Mouse (Mus musculus): ENCODE results near the gene Phyhipl.

Gene Phyhipl

DNA sequence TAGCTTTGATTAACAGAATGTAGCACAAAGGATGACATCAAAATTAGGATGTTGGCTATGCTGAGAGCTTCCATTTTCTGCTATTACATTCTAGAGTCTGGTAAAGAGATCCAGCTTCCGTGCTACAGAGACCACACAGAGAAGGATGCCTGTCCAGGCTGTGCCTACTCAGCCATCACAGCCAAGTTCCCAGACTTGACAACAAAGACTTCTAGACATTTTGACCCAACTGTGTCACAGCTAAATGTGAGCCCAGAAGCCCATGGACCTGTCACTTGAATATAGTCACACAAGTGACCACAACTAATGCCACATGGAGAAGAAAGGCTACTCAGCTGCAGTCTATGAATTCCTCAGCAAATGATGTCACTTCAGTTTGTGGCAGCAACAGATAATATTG, 24.6 kb downstream of the Phyhipl start:
- no peak for DNase-seq

- DNase-seq = no peak
Measured at GRCm38 (mm10) chr10:70623461-70623860, 32.3 kb downstream of the Phyhipl start.

- no peak for DNase-seq
Measured at GRCm38 (mm10) chr10:70616377-70616776, 39.4 kb downstream of the Phyhipl start.

DNA sequence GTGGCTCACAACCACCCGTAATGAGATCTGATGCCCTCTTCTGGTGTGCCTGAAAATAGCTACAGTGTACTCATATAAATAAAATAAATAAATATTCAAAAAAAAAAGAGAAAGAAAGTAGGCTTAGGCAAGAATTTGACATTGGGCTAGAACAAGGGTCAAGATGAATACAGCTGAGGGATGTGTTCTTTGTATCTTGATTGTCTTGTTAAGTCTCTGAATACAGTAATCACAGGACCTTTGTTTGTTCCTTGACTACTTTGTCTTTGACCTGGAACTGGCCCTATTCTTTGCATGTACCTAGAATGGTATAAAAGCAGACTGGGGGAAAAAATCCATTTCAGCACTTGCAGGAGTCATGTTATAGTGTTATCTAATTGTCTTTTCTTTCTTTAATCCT, 44.1 kb downstream of the Phyhipl start:
- DNase-seq = no peak

GRCm38 (mm10) chr10:70599925-70600305, 55.9 kb downstream of the Phyhipl start:
- DNase-seq = peak in 1 of 2 experiments; percentile 28

DNA sequence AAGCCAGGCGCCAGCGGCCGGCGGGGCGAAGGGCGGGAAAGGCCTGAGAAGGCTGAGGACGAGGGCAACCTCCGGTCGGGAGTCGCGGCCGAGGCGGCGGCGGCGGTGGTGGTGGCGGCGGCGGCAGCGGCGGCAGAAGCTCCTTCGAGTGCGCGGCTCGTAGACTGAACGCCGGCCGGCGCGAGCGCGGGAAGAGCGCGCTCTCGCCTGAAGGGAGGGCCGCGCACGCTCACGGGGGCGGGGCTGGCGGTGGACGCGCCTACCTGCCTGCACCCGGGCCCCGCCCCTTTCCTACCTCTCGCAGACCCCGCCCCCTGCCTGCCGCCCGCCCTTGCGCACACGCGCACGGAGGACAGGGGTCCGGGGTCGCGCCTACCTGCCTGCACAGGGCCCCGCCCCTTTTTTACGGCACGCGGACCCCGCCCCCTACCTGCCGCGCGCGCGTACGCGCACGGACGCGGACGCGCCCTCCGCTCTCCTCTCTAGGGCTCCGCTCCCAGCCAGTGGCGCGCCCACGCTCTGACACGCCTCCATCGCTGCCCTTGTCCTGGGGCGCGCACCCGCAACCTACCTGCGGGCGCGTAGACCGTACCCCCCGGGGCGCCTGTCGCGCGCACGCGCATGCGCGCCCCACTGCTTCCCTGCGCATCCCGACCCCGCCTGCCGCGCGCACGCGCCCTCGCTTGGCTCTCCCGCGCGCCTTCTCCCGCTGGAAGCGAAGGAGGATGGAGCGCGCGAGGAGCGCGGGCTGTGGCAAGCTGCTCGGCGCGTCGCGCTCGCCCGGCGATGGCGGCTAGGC, 56.4 kb downstream of the Phyhipl start:
- peak; percentile 97 to 98 for DNase-seq

GRCm38 (mm10) chr10:70598516-70599125, 57.1 kb downstream of the Phyhipl start:
- DNase-seq = peak; percentile 36 to 63

GRCm38 (mm10) chr10:70598081-70598515, 57.7 kb downstream of the Phyhipl start:
- DNase-seq = peak in 1 of 2 experiments; percentile 63

DNA sequence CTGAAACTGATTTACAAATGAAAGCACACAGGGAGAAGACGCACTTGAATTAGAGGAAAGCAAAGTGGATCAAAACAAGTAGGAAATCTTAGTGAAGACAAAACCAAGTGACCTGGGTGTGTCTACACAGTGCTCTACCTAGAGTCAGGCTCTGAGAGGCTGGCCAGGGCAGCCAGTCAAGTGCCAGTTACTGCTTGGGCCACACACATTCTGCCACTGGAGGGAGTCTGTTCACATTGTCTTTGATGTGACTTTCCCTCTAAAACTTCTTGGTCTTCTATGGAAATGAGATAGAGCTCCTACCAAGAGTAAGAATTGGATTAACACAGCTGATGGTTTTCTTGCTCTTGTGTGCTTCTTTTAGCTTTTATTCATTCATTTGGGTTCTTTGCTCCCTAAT, 61.8 kb downstream of the Phyhipl start:
- peak; percentile 64 to 75 for DNase-seq

GRCm38 (mm10) chr10:70586876-70587405, 68.8 kb downstream of the Phyhipl start:
- DNase-seq = peak; percentile 37 to 62

DNA sequence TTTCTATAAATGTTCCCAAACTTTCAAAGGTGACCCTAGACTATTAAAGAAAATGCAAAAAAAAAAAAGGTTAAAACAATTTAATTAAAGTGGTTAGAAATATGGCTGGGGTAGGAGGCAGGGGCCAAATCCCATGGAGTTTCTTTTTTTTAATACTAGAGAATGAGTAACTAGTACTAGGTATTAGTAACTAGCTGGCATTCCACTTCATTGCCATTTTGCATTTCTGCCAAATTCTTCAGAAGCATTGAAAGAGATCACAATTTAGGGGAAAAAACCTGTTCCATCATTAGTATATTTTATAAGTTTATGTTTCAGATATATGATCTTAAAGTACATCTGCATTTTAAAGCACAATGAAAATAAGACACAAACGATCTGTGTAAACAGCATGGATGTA, 71.6 kb downstream of the Phyhipl start:
- no peak for DNase-seq

DNA sequence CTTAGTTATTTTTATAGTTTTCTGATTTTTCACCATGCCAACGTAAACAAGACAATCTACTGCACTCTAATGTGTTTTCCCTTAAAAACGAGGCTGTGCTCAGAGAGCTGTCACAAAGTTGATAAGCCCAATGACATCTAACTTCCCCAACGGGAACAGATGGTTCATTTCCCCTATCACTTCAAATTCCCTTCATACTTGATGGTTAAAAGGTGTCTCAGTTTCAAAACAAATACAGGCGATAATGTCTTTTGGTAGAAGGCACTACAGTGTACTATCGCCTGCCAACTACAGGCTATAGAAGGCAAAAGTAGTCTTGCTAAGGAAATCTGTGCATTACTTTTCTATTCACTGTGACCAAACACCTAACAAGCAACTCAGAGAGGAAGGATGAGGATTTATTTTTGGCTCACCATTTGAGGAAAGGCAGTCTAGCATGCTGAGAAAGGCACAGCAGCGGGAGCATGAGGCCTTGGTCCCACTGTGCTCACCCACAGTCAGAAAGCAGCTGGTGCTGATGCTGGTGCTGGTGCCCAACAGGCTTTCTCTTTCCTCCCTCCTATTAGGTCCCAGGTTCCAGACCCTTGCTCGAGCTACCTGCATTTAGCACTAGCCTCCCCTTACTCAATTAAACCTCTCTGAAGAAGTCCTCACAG, 74.1 kb downstream of the Phyhipl start:
- DNase-seq = no peak

DNA sequence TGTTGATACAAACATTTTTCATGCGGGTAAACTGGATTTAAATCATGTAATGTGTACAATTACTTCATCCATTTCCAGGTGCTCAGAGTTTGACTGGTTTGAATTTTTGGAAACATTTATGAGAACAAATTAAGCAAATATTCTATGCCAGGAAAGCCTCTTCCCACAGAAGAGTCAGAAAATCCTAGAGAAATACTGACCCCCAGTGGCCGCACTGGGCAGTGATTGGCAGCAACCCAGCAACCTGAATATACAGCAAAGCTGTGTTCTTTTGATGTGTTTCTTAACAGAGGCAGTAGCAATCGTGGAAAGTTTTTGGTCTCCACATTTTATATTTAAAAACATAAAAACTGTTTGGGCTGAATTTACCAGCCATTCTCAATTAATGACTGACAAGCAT, 92.1 kb downstream of the Phyhipl start:
- peak; percentile 62 to 81 for DNase-seq

DNA sequence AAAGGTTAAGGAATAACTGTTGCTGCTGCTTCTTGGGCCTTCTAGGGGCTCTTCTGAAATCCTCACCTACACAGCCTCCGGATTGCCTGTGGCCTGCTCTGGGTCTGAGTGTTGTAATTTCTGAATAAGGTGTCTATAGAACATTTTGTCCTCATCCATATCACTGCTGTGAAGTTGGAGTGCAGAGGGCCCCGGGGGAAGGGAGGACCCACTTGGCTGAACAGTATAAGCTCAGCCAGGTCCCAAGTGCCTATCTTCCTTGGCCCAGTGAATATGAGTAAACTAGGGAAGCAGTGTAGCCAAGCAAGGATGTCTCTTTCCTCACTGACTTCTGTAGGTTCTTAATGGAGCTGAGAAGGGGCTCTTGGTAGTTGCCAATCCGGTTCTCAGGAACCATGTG, 103.2 kb downstream of the Phyhipl start:
- no peak for DNase-seq

DNA sequence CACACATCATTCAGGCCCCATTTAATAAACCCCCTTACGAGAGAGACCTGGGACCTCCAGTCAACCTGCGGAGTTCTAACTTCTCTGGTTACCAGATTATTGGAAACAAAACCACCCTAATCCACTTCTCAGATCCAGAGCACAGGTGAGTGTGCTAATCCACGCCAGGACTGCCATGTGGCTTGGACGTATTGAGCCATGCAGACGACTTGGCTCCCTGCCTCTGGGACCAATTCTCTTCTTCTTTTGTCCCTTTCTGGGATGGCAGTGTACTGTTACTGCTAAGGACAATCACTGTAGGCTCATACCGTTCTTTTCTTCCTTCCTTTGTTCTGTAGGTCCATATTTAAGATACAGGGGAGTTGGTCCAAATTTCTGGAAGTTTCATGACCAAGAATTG, 112.9 kb downstream of the Phyhipl start:
- DNase-seq = no peak

DNA sequence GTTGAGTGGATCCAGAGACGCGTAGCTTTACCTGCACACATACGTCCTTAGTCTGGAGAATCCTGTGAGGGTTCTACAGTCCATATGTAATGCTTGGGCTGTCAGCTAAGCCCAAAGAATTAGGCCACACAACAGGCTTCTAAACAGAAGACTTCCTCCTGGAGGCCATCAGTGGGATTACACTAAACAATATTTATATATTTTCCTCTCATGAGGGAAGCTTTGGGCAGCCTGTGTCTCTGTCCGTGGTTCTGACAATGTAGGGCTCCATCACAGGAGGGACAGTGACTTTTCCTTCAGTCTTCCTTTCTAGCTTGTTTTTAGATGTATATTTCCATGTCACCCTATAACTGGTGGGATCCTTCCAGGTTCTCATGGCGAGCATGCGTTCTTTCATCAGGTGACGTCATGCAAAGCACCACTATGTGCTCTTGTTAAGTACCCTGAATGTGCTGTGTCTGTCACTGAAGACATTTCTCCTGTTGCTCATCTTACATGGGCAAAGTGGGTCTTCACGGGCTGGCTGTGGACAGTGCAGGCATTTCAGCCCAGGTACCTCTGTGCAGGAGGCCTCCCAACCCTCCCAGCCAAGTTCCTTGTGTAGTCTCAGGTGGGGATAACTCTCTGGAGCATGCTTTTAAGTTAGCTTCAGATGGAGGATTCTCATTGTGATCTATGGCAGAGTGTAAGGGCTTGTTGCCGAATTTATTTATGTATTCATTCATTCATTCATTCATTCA, 115.1 kb downstream of the Phyhipl start:
- no peak for DNase-seq

- no peak for DNase-seq
Measured at GRCm38 (mm10) chr10:70539251-70539650, 116.5 kb downstream of the Phyhipl start.

- DNase-seq = no peak
Measured at GRCm38 (mm10) chr10:70537694-70538093, 118.1 kb downstream of the Phyhipl start.

DNA sequence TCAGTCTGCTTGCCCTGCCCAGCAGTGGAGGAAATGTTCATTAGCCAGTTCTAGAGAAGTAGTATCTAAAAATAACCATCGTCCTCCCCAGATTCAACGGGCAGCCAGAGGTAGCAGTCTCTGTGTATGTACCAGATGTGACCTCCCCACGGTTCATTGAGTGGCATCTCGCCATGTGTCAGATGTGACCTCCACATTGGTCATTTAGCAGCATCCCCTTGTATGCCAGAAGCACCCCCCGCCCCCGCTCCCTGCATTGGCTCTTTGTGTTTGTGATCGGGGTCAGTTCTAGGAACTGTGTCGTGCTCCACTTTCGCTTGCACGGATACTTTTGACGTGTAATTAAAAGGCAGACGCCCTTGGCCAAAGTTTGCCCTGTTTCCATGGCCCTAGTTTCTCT, 120.4 kb downstream of the Phyhipl start:
- no peak for DNase-seq

DNA sequence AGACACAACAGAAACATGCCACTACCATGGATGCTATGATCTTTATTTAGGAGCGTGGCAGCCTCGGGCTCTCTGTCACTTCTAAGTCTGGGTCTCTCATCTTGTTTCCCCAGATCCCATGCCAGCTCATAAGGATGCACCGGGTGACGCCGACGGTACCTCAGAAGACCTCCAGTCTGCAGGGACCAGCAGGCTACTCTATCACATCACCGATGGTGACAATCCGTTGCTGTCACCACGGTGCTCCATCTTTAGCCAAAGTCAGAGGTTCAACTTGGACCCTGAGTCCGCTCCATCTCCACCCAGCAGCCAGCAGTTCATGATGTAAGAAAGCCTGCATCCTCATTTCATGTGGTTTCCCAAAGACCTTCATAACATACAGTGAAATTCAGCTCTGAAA, 121.2 kb downstream of the Phyhipl start:
- DNase-seq = no peak

GRCm38 (mm10) chr10:70533986-70534385, 121.8 kb downstream of the Phyhipl start:
- no peak for DNase-seq

DNA sequence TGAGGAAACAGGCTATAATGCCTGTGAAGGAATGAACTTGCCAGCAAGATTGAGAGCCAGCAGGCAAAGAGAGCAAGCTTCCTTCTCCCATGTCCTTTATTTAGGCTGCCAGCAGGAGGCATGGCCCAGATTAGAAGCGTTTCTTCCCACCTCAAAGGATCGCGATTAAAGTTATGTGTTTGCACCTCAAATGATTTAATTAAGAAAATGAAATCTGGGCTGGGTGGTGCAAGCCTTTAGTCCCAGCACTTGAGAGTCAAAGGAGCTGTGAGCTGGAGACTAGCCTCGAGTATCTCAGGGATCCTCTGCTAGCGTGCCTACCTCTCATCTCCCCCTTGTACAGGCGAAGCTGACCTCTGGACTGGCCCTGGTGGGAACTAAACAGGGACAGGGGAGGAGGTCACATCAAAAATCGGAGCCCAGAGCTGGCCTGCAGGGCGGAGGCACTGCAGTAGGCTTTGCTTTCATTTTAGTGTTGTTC, 122.4 kb downstream of the Phyhipl start:
- DNase-seq = no peak

GRCm38 (mm10) chr10:70532249-70532648, 123.5 kb downstream of the Phyhipl start:
- DNase-seq = no peak
